Mouse (Mus musculus): Measurements from ENCODE around the gene Tie1. TPM values are rescaled to one million over a fixed set of nuclear protein-coding genes. Genes with fewer than 3 reads are reported as not detected.
"Not testable (repeated sequence)": the region's sequence is repeated elsewhere in the genome, so short reads cannot be mapped to it uniquely, and the experiment has no call there.

Tie1 gene
- polyA plus RNA-seq, 1 experiment from 2014 or later = not detected

DNA sequence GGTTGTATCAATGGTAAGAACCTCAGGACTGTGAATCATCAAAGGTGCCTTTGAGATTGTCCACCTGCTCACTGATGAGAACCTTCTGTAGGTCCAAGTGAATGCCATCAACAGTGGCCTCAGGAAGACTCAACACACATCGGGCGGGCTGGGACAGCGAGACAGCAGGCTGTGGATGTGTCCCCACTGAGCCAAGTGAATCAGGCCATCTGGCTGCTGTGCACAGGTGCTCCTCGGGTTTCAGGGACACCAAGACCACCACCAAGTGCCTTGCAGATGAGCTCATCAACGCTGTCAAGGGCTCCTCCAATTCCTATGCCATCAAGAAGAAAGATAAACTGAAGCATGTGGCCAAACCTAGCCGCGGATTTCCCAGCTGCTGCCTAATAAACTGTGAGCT, 32.4 kb upstream of the Tie1 start:
- ATAC-seq = no peak
- H3K27me3 ChIP-seq = no peaks in the 10 kb centered on the region
- DNase-seq (ENCODE audit: low read depth, low spot score) = no peak
- ChIA-PET POLR2A (no interaction called here), CTCF (no interaction called here)
- TF ChIP-seq CTCF (IDR thresholded peaks at IDR 0.05) = no peak
- in situ Hi-C loops (cut with MboI; ENCODE audit: low pct_unique_long_range_greater_than_20kb) = no loop called here

DNA sequence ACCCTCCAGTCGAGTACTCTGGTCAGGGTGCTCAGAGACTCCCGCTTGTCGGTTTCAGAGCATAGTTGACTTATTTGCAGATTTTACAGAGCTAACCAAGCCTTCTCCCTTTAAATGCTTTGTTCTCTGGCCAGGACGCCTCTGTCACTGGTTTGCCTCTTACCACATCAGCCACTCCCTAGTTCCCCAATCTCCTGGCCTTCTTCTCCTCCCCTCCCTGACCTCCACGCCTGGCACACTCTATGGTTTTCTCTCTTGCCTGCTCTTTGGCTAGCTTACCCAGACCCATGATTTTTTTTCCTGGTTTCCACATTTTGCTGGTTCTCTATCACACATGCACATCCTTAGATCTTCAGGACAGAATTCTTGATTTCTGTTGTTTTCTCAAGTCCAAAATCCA, 28.3 kb upstream of the Tie1 start:
- TF ChIP-seq CTCF (IDR thresholded peaks at IDR 0.05) = no peak
- H3K27me3 ChIP-seq = peaks cover 6% of the 10 kb centered on the region
- POLR2A ChIA-PET = no interaction called here
- DNase-seq (ENCODE audit: low read depth, low spot score) = no peak
- no peak for ATAC-seq
- in situ Hi-C loops (cut with MboI; ENCODE audit: low pct_unique_long_range_greater_than_20kb) = no loop called here
- CTCF ChIA-PET = no interaction called here

DNA sequence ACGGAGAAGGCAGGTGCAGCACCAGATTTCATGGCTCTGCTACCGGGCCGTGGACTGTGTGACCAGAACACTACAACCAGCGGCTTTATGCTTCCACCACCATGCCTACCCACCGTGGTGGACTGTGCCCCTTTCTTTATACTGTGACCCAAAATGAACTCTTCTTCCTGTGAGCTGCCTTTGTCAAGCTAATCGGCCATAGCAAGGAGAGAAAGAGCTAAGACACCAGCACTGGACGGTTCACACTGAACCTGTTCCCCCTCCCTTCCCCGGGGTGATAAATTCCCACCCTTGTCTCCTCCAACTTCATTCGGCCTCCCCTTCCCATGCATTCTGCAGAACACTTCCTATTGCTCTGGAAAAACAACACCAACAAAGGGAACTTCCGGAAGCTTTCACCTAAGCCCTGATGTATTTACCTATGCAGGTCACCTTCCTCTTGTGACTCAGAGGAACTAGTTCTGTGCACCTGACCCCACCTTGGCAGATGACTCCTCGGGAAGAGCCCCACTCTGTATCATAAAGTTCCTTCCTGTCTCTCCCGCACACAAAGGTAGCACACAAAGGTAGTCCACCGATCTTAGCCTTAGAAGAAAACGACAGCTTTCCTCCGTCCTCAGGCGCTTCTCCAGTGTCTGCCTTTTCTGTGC, 27.8 kb upstream of the Tie1 start:
- DNase-seq (ENCODE audit: low read depth, low spot score) (no peak), ATAC-seq (no peak)
- peaks cover 6% of the 10 kb centered on the region for H3K27me3 ChIP-seq
- ChIA-PET POLR2A (no interaction called here), CTCF (no interaction called here)
- in situ Hi-C loops (cut with MboI; ENCODE audit: low pct_unique_long_range_greater_than_20kb) = no loop called here
- no peak for TF ChIP-seq CTCF (IDR thresholded peaks at IDR 0.05)

DNA sequence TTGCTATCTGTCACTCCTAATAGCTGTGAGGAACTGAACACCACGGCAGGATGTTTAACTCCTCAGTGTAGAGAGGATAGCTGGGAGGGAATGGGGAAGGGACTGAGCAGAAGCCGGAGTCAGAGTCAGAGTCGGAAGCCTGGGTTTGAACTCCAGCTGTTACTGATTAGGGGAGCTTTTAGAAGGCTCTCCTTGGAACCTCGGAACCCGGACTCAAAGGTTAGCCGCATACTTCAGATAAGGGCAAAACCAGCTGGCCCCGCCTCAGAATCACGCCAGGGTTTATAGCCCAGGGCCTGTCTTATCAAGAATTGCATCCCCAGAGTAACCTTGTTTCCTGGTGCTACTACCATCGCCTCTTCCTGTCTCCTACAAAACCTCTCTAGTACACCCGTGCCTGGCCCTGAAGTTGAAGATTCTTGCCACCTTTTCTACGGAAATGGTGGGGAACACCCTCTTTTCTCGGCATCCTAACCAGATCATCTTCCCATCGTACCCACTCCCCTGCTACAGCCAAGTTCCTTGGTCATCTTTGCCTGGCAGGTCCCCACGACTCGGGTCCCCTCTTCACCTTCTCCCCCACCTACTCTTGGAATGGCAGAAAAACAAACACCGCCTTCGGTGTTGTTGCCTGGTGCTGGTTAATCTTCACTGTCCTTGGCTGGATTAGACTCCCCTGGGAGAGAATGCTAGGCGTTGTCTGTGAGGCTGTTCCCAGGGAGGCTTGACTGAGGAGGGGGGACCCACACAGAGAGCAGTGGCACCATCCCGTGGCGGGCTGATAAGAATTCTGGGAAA, 27.0 kb upstream of the Tie1 start:
- no peak for ATAC-seq
- peaks cover 6% of the 10 kb centered on the region for H3K27me3 ChIP-seq
- no peak for DNase-seq (ENCODE audit: low read depth, low spot score)

DNA sequence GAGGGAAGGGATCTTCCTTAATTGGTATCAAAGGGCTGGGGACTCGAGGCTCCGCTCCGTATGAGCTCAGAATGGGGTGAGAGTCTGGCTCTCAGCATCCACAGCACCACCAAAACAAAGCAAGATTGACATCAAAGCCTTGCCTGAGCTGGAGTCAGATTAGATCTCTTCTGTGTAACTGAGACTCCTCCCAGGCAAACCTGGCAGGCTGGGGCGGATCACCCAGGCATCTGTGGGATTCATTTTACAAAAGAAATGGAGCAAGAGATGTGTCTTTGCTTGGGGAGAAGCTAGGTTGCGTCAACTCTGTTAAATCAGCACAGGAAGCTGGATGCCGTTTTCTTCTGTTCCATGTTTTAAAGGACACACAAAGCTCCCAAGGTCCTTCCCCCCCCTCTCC, 19.2 kb upstream of the Tie1 start:
- in situ Hi-C loops (cut with MboI; ENCODE audit: low pct_unique_long_range_greater_than_20kb) = no loop called here
- POLR2A ChIA-PET = interaction anchor here (0.6 kb wide), 1 partner anchor 91 kb away, joined by 10 read pairs; no protein-coding TSS in a partner anchor
- CTCF ChIA-PET = no interaction called here
- ATAC-seq = no peak
- no peaks in the 10 kb centered on the region for H3K27me3 ChIP-seq
- no peak for DNase-seq (ENCODE audit: low read depth, low spot score)
- TF ChIP-seq CTCF (IDR thresholded peaks at IDR 0.05) = no peak

More for the DNA sequence above, 27.0 kb upstream of the Tie1 start:
- POLR2A ChIA-PET = no interaction called here
- TF ChIP-seq CTCF (IDR thresholded peaks at IDR 0.05) = no peak
- CTCF ChIA-PET = no interaction called here
- in situ Hi-C loops (cut with MboI; ENCODE audit: low pct_unique_long_range_greater_than_20kb) = no loop called here

DNA sequence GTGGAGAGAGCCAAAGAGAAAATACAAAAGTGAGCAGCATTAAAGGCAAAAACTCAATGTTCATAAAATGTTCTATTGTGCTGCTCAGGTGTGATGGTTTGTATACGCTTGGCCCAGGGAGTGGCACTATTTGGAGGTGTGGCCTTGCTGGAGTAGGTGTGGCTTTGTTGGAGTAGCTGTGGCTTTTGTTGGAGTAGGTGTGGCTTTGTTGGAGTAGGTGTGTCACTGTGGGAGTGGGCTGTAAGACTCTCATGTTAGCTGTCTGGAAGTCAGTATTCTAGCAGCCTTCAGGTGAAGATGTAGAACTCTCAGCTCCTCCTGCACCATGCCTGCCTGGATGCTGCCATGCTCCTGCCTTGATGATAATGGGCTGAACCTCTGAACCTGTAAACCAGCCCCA, 17.3 kb upstream of the Tie1 start:
- in situ Hi-C loops (cut with MboI; ENCODE audit: low pct_unique_long_range_greater_than_20kb); DNase-seq (ENCODE audit: low read depth, low spot score); CTCF ChIA-PET; ATAC-seq; H3K27me3 ChIP-seq: not testable (repeated sequence)
- POLR2A ChIA-PET = interaction anchor here (0.8 kb wide), 1 partner anchor 51 kb away, joined by 7 read pairs; no protein-coding TSS in a partner anchor

DNA sequence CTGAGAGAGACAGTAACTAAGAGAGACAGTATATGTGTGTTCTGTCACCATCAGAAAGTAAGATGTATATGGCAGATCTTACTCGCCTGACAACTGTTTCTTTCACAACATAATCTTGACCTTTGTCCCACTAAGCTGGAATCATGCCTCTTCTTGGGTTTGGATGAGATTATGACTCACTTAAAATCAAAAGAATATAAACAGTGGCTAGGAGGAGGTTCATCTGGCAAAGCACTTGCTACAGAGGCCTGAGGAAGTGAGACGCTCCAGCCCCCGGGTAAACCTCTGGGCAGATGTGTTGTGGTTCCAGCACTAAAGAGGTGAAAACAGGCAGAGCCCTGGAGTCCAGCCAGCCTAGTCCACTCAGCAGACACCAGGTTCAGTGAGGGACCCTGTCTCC, 15.7 kb upstream of the Tie1 start:
- no peak for ATAC-seq
- peak; percentile 3 for DNase-seq (ENCODE audit: low read depth, low spot score)
- in situ Hi-C loops (cut with MboI; ENCODE audit: low pct_unique_long_range_greater_than_20kb) = no loop called here
- ChIA-PET POLR2A (no interaction called here), CTCF (no interaction called here)
- no peaks in the 10 kb centered on the region for H3K27me3 ChIP-seq
- TF ChIP-seq CTCF (IDR thresholded peaks at IDR 0.05) = no peak

DNA sequence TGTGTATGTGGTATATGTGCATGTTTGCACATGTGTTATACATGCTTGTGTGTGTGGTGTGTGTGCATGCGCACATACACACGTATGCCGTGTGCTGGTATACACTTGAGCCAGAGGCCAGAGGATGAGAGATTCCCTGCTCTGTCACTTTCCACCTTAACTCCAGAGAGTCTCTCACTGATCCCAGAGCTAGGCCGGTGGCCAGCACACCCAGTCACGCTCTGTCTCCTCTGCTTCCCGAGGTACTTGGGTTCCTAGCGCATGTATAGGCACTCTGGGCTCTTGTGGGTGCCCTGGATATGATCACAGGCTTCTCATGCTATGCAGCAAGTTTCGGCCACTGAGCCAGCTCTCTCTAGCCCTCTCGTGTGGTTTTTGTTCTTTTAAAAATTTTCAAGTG, 10.9 kb upstream of the Tie1 start:
- no peaks in the 10 kb centered on the region for H3K27me3 ChIP-seq
- no peak for TF ChIP-seq CTCF (IDR thresholded peaks at IDR 0.05)
- in situ Hi-C loops (cut with MboI; ENCODE audit: low pct_unique_long_range_greater_than_20kb) = no loop called here
- ATAC-seq (no peak), DNase-seq (ENCODE audit: low read depth, low spot score) (no peak)
- POLR2A ChIA-PET = no interaction called here
- CTCF ChIA-PET = no interaction called here

DNA sequence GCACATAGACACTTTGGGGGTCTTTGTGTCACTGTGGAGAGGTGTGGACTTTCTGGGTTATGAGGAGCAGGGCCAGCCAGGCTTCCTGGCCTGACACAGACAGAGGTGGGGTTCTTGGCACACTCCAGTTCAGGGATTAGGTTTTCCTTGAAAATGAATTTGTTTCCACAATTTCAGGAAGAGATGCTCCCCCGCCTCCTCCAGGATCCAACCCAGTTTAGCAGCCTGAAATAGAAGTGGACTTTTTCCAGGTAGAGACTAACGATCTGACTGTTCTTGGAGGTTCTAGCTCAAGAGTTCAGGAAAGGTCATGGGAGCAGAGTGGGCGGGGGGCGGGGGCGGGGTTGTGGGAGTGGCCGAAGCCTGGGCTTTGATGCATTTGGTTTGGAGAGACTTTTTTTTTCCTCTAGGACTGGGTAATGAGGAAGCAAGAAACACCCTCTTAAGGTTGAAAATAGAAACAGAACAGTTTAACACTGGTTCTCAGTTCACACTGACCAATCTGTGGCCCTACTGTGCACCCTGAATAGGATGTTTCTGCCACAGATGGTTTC, 10.4 kb upstream of the Tie1 start:
- DNase-seq (ENCODE audit: low read depth, low spot score) (no peak), ATAC-seq (no peak)
- in situ Hi-C loops (cut with MboI; ENCODE audit: low pct_unique_long_range_greater_than_20kb) = no loop called here
- CTCF ChIA-PET = no interaction called here
- no peaks in the 10 kb centered on the region for H3K27me3 ChIP-seq
- POLR2A ChIA-PET = no interaction called here
- TF ChIP-seq CTCF (IDR thresholded peaks at IDR 0.05) = no peak

DNA sequence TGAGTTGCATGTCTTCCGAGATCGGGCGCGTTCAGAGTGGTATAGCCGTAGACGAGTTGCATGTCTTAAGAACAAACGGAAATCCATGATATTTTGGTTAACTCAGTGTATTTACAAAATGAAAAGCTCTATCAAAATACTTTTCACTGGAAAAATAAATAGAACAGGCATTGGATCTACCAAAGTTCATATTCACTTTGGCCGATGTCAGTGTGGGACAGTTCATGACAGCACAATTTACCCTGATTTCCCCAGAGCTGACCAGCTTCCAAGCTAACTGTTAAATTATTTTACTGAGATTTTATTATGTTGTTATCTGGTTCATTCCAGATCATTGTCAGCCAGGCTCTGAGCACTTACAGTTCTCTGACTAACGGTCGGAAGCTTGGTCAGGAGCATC, 600 bp upstream of the Tie1 start:
- ChIA-PET CTCF (interaction anchor here (0.7 kb wide), 1 partner anchor 22 kb away, joined by 3 read pairs; no protein-coding TSS in a partner anchor), POLR2A (no interaction called here)
- TF ChIP-seq CTCF (IDR thresholded peaks at IDR 0.05) = no peak
- ATAC-seq (no peak), DNase-seq (ENCODE audit: low read depth, low spot score) (no peak)
- H3K27me3 ChIP-seq = peaks cover 11% of the 10 kb centered on the region
- in situ Hi-C loops (cut with MboI; ENCODE audit: low pct_unique_long_range_greater_than_20kb) = no loop called here

DNA sequence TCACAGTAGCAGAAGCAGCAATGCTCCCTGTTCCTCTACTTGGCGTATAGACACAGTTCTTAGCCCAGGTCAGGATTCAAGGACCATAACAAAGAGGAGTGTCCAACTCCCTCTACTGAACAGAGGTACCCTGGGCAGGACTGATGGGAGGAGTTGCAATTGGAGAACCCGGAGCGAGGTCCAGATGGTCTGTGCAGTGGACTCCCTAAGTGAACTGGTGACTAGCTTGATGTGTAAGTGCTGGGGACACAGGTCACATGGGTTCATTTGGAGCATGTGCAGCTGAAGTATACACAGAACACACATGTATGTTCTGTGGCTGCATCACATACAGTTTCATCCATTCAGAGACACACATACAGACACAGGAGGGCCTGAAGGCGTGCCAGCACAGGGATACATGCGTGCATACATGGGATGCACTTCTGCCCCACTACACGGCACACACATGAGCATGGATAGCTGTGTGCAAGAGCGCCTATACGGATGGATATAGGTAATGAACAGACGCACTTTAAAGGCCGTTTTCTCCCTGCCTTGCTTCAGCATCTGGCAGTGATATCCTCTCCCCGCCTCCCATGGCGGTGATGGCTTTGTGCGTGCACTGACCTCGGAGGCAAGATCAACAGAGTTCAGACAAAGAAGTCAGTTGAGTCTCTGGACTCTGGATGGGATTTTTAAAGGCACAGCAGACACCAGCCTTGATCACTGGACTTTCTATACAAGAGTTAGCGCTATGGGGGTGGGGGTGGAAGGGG, 12.9 kb downstream of the Tie1 start:
- ATAC-seq = no peak
- H3K27me3 ChIP-seq = peaks cover 9% of the 10 kb centered on the region
- POLR2A ChIA-PET = no interaction called here
- no peak for DNase-seq (ENCODE audit: low read depth, low spot score)
- CTCF ChIA-PET = no interaction called here
- in situ Hi-C loops (cut with MboI; ENCODE audit: low pct_unique_long_range_greater_than_20kb) = no loop called here
- no peak for TF ChIP-seq CTCF (IDR thresholded peaks at IDR 0.05)

Data from Patski (cell line).